Mouse (Mus musculus) midbrain, embryonic 11.5 days (tissue): ENCODE measurements around the gene Slc30a1. TPM values are rescaled to one million over a fixed set of nuclear protein-coding genes. Genes with fewer than 3 reads are reported as not detected.

Experiments used
- ATAC-seq: fragments of 200-750 bp; cut with Nextera tagmentation; 2 replicates; pipeline ENCODE4 v1.8.0; 2017; ENCODE audit warnings: moderate TSS enrichment, moderate library complexity; ENCODE audit not compliant: low FRiP score
- DNase-seq: peaks from one replicate; pipeline ENCODE4 v3.0.0; 2015; ENCODE audit warnings: low spot score; ENCODE audit errors: missing footprints
- H3K27ac ChIP-seq: fragments of 300-500 bp; sonication (generic); 2 replicates; pipeline ENCODE4 v1.5.1; 2014; ENCODE audit warnings: low read depth, low read length
- H3K27me3 ChIP-seq: fragments of 300-500 bp; sonication (generic); 2 replicates; pipeline ENCODE4 v1.6.1; 2014; ENCODE audit warnings: mild to moderate bottlenecking, low read length, moderate library complexity, mixed read lengths; ENCODE audit not compliant: control insufficient read depth, insufficient read depth
- H3K36me3 ChIP-seq: fragments of 300-500 bp; sonication (generic); 2 replicates; pipeline ENCODE4 v1.6.1; 2014; ENCODE audit warnings: mild to moderate bottlenecking, low read length, moderate library complexity, mixed read lengths; ENCODE audit not compliant: control insufficient read depth, insufficient read depth
- H3K4me1 ChIP-seq: fragments of 300-500 bp; sonication (generic); 2 replicates; pipeline ENCODE4 v1.6.1; 2014; ENCODE audit warnings: low read length; ENCODE audit not compliant: control insufficient read depth, insufficient read depth
- H3K4me2 ChIP-seq: fragments of 300-500 bp; sonication (generic); 2 replicates; pipeline ENCODE4 v1.6.1; 2014; ENCODE audit warnings: mild to moderate bottlenecking, moderate library complexity
- H3K4me3 ChIP-seq: fragments of 300-500 bp; sonication (generic); 2 replicates; pipeline ENCODE4 v1.5.1; 2014; ENCODE audit warnings: low read depth, low read length
- H3K9ac ChIP-seq: fragments of 300-500 bp; sonication (generic); 2 replicates; pipeline ENCODE4 v1.6.1; 2014; ENCODE audit warnings: low read length
- H3K9me3 ChIP-seq: fragments of 300-500 bp; sonication (generic); 2 replicates; pipeline ENCODE4 v1.6.1; 2016; ENCODE audit warnings: low read length; ENCODE audit not compliant: control insufficient read depth
- WGBS: fragments of 180-500 bp; shearing (Covaris S2); extraction: QIAGEN DNeasy Blood & Tissue Kit; methylation state at CpG from one replicate; pipeline ENCODE4 v1.1.7; 2014; 5-methylcytosine and 5-hydroxymethylcytosine counted together
- polyA plus RNA-seq: library from polyadenylated mRNA; unstranded; fragments of >200 nt; fragmentation: Nextera tagmentation; extraction: Ambion mirVana; gene quantifications from 2 replicates; pipeline ENCODE4 v1.2.1, GENCODE M21; 2014

Gene Slc30a1
- polyA plus RNA-seq, 1 experiment from 2014 or later: 2.4 TPM

- Histone ChIP-seq H3K4me3 (no peak overlapping the region), H3K27me3 (no peaks in the 10 kb centered on the region), H3K4me2 (0 out of 2 replicates have a peak overlapping the region, but pooled peaks have one; percentile 10), H3K36me3 (peaks cover 3% of the 10 kb centered on the region; the same call in 1 of the 2 replicates), H3K27ac (no peak overlapping the region), H3K9me3 (no peaks in the 10 kb centered on the region), H3K4me1 (peaks cover 13% of the 10 kb centered on the region), H3K9ac (no peak overlapping the region)
- ATAC-seq: no peak
- WGBS: 91% methylated on average over 3 of the region's 3 CpGs
- no peak for DNase-seq
Observed at GRCm38 (mm10) chr1:191911067-191911668, 4.6 kb downstream of the Slc30a1 start.

- no peak overlapping the region for H3K4me3 ChIP-seq
- no peak for ATAC-seq
- no peak overlapping the region for H3K4me2 ChIP-seq
- DNase-seq: peak; percentile 77
- no peak overlapping the region for H3K27ac ChIP-seq
- H3K9me3 ChIP-seq: no peaks in the 10 kb centered on the region
- no peaks in the 10 kb centered on the region for H3K36me3 ChIP-seq
- 88% methylated on average over 6 of the region's 6 CpGs for WGBS
- H3K9ac ChIP-seq: no peak overlapping the region
- no peaks in the 10 kb centered on the region for H3K27me3 ChIP-seq
- H3K4me1 ChIP-seq: no peaks in the 10 kb centered on the region; the same call in 1 of the 2 replicates
Observed at GRCm38 (mm10) chr1:191914647-191915046, 8.1 kb downstream of the Slc30a1 start.

- DNase-seq (no peak), ATAC-seq (no peak)
- Histone ChIP-seq H3K27ac (no peak overlapping the region), H3K36me3 (no peaks in the 10 kb centered on the region), H3K4me3 (no peak overlapping the region), H3K4me2 (no peak overlapping the region), H3K9me3 (no peaks in the 10 kb centered on the region), H3K9ac (no peak overlapping the region), H3K27me3 (no peaks in the 10 kb centered on the region), H3K4me1 (no peaks in the 10 kb centered on the region; the same call in 1 of the 2 replicates)
- 82% methylated on average over 1 of the region's 1 CpGs for WGBS
Observed at GRCm38 (mm10) chr1:191915586-191915985, 9.0 kb downstream of the Slc30a1 start.

GRCm38 (mm10) chr1:191916876-191917275 lies 10.3 kb downstream of the Slc30a1 start:
- Histone ChIP-seq H3K4me3 (no peak overlapping the region), H3K4me1 (no peaks in the 10 kb centered on the region), H3K9me3 (no peaks in the 10 kb centered on the region; the same call in 1 of the 2 replicates), H3K27me3 (no peaks in the 10 kb centered on the region), H3K9ac (no peak overlapping the region), H3K4me2 (no peak overlapping the region), H3K36me3 (no peaks in the 10 kb centered on the region), H3K27ac (no peak overlapping the region)
- DNase-seq (peak; percentile 6), ATAC-seq (no peak)
- 65% methylated on average over 5 of the region's 5 CpGs for WGBS

GRCm38 (mm10) chr1:191919336-191919735 lies 12.8 kb downstream of the Slc30a1 start:
- 91% methylated on average over 2 of the region's 2 CpGs for WGBS
- Histone ChIP-seq H3K27ac (no peak overlapping the region), H3K36me3 (no peaks in the 10 kb centered on the region), H3K27me3 (no peaks in the 10 kb centered on the region), H3K4me2 (no peak overlapping the region), H3K9me3 (no peaks in the 10 kb centered on the region; the same call in 1 of the 2 replicates), H3K4me1 (no peaks in the 10 kb centered on the region), H3K4me3 (no peak overlapping the region), H3K9ac (no peak overlapping the region)
- DNase-seq (peak; percentile 84), ATAC-seq (no peak)

GRCm38 (mm10) chr1:191921701-191922100 lies 15.1 kb downstream of the Slc30a1 start:
- no peak overlapping the region for H3K27ac ChIP-seq
- DNase-seq (no peak), ATAC-seq (no peak)
- no peaks in the 10 kb centered on the region for H3K27me3 ChIP-seq
- H3K4me3 ChIP-seq: no peak overlapping the region
- no peak overlapping the region for H3K4me2 ChIP-seq
- H3K36me3 ChIP-seq: no peaks in the 10 kb centered on the region
- H3K9ac ChIP-seq: no peak overlapping the region
- H3K4me1 ChIP-seq: no peaks in the 10 kb centered on the region
- H3K9me3 ChIP-seq: no peaks in the 10 kb centered on the region; the same call in 1 of the 2 replicates
- WGBS: 87% methylated on average over 3 of the region's 3 CpGs

GRCm38 (mm10) chr1:191925496-191925895 lies 18.9 kb downstream of the Slc30a1 start:
- no peak overlapping the region for H3K9ac ChIP-seq
- no peaks in the 10 kb centered on the region for H3K36me3 ChIP-seq
- H3K27ac ChIP-seq: no peak overlapping the region
- DNase-seq (peak; percentile 65), ATAC-seq (no peak)
- H3K4me2 ChIP-seq: no peak overlapping the region
- WGBS: 47% methylated on average over 4 of the region's 4 CpGs
- no peak overlapping the region for H3K4me3 ChIP-seq
- H3K27me3 ChIP-seq: no peaks in the 10 kb centered on the region
- H3K4me1 ChIP-seq: no peaks in the 10 kb centered on the region
- H3K9me3 ChIP-seq: no peaks in the 10 kb centered on the region; the same call in 1 of the 2 replicates

GRCm38 (mm10) chr1:191926681-191927080 lies 20.1 kb downstream of the Slc30a1 start:
- peak; percentile 75 for DNase-seq
- H3K9ac ChIP-seq: no peak overlapping the region
- 68% methylated on average over 3 of the region's 3 CpGs for WGBS
- H3K4me3 ChIP-seq: no peak overlapping the region
- no peak overlapping the region for H3K27ac ChIP-seq
- H3K4me1 ChIP-seq: no peaks in the 10 kb centered on the region
- ATAC-seq: no peak
- H3K27me3 ChIP-seq: no peaks in the 10 kb centered on the region
- no peaks in the 10 kb centered on the region for H3K36me3 ChIP-seq
- H3K4me2 ChIP-seq: no peak overlapping the region
- H3K9me3 ChIP-seq: no peaks in the 10 kb centered on the region

GRCm38 (mm10) chr1:191928345-191928744 lies 21.8 kb downstream of the Slc30a1 start:
- 82% methylated on average over 7 of the region's 7 CpGs for WGBS
- ATAC-seq (no peak), DNase-seq (no peak)
- H3K4me1 ChIP-seq: no peaks in the 10 kb centered on the region
- peaks cover 3% of the 10 kb centered on the region; the same call in 1 of the 2 replicates for H3K27me3 ChIP-seq
- H3K9ac ChIP-seq: no peak overlapping the region
- no peak overlapping the region for H3K4me2 ChIP-seq
- no peak overlapping the region for H3K27ac ChIP-seq
- H3K4me3 ChIP-seq: no peak overlapping the region
- no peaks in the 10 kb centered on the region for H3K36me3 ChIP-seq
- H3K9me3 ChIP-seq: no peaks in the 10 kb centered on the region
